Mouse (Mus musculus) inflammation-experienced regulatory T-cells (primary cell): ENCODE data around the gene Olfr69. TPM values are rescaled to one million over a fixed set of nuclear protein-coding genes. Genes with fewer than 3 reads are reported as not detected.

Experiments
- polyA plus RNA-seq, 2 experiments: library from polyadenylated mRNA; unstranded; fragments of 100-300 nt; shearing (Covaris generic); gene quantifications; one replicate each; pipeline ENCODE4 v1.2.1; 2017

Gene Olfr69
- not detected for polyA plus RNA-seq

DNA sequence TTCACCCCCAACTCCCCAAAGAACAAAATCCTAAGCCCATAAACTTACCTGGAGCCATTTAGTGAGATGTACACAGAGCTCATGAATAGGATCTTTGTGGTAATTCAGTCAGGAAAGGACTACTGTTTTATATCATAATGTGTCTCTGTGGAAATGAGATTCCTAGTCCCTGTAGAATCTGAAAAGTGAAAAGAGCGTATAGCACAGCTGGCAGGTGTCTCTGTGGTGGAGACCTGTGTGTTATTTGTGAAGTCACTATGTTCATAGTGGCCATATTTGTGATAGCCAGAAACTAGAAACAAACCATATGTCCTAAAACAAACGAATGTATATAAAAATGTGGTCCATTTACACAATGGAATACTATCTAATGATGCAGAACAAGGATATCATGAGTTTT, at the start of gene Olfr69:
Olfr69 (minus strand) TSS at position 101 of the 400 bp plus-strand sequence.

DNA sequence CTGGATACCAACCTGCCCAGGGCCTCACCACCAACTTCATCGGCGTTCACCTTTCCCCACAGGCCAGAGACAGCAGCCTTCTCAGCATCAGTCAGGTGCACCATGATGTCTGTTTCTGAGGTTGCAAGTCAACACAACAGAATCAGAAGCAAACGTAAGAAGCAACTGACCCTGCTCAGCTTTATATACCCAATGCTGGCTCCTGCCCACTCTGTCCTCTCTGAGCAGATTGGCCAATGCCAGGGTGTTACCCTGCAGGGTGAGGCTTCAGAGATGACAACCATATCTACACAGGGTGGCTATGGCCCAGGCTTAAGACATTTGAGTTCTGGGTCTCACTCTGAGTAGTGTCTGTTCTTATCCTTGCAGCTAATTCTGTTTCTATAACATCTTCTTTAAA, 42.4 kb upstream of the Olfr69 start, which contains the start of gene Hbb-bt:
Hbb-bt (minus strand) TSS at position 231 of the 400 bp plus-strand sequence.

GRCm38 (mm10) chr7:103791721-103792120, 20.3 kb upstream of the Olfr69 start, which contains the start of gene Olfr67:
Gene Olfr67, minus strand, starts transcription at chr7:103791821.

DNA sequence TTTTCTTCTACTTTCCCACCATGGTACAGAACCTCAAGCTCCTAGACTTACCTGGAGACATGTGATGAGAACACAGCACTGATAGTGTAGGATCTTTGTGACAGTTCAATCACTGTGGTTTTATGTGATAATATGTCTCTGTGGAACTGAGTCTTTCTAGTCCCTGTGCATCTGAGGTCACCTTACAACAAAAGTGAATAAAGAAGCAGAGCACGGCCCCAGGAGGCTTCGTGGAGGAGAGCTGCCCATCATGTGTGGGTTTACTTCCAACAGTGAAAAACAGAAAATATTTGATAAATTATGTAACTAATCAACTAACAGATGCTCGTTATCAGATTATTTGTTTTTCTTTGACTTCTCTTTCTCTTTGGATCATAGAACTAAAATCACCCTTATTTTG, 8.2 kb upstream of the Olfr69 start, which contains the start of gene Olfr68:
Olfr68 (minus strand) TSS at position 101 of the 400 bp plus-strand sequence.

DNA sequence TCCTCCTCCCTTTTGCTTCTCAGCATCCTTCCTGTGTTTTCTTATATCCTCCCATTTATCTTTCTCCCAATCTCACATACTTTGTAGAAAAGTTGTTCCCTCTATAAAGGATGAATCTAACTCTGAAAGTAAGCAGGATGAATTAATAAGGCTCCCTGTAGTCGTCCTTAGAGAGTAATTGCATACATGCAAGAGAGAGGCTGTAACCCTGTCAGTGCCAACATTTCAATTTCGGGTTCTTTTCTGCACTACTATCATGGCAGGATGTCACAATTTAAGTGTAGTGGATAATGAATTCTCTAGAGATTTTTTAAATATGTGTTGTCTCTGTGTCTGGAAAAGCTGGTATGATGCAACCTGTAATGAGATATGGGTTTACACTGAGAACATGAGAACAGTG, 14.2 kb downstream of the Olfr69 start, which contains the start of gene Olfr630:
Olfr630 (minus strand) TSS at position 101 of the 400 bp plus-strand sequence.

GRCm38 (mm10) chr7:103744843-103745242, 26.6 kb downstream of the Olfr69 start, which contains the start of gene Olfr629:
Gene Olfr629, minus strand, starts transcription at chr7:103744943.

DNA sequence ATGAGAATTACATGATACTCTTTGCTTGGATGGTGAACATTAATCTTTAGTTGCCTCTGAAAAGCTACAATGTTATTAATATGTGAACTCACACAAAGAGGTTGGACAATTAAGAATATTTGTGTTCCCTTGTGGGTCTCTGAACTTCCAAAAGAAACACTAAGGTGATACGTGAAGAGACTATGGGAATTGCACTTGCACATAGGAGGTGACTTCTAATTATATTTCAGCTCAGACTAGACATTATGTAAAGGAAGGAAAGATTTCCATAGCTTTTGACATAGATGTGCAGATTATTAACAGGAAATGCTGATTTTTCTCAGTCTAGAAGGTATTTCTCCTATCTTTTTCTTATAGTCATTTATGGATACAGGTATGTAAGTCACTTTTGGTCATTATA, 41.3 kb downstream of the Olfr69 start, which contains the start of gene Olfr628:
Olfr628 (plus strand) TSS at position 301 of the 400 bp plus-strand sequence.

Other genes with a start within 250 kb of the Olfr69 start
- gene Olfr612, start 228.9 kb downstream of the Olfr69 start, polyA plus RNA-seq, result not detected
- not detected for gene Olfr613, start 223.5 kb downstream of the Olfr69 start, polyA plus RNA-seq
- not detected for gene Olfr615, start 215.5 kb downstream of the Olfr69 start, polyA plus RNA-seq
- gene Olfr616, start 202.5 kb downstream of the Olfr69 start, polyA plus RNA-seq, result not detected
- not detected for gene Olfr617, start 198.5 kb downstream of the Olfr69 start, polyA plus RNA-seq
- gene Olfr618, start 181.5 kb downstream of the Olfr69 start, polyA plus RNA-seq, result not detected
- gene Olfr619, start 171.0 kb downstream of the Olfr69 start, polyA plus RNA-seq, result under 1 TPM in 1 of 2 experiments, not detected in 1; 0.11 TPM
- under 1 TPM; 0.24 to 0.61 TPM for gene Olfr620, start 159.1 kb downstream of the Olfr69 start, polyA plus RNA-seq
- not detected for gene Olfr622, start 128.9 kb downstream of the Olfr69 start, polyA plus RNA-seq
- gene Olfr623, start 107.9 kb downstream of the Olfr69 start, polyA plus RNA-seq, result not detected
- gene Olfr624, start 100.4 kb downstream of the Olfr69 start, polyA plus RNA-seq, result under 1 TPM; 0.05 to 0.10 TPM
- gene Olfr625-ps1, start 88.9 kb downstream of the Olfr69 start, polyA plus RNA-seq, result not detected
- gene Olfr243, start 56.9 kb downstream of the Olfr69 start, polyA plus RNA-seq, result not detected
- gene Olfr628, start 41.2 kb downstream of the Olfr69 start, polyA plus RNA-seq, result not detected
- not detected for gene Olfr629, start 26.7 kb downstream of the Olfr69 start, polyA plus RNA-seq
- gene Olfr630, start 14.3 kb downstream of the Olfr69 start, polyA plus RNA-seq, result not detected
- not detected for gene Olfr68, start 8.1 kb upstream of the Olfr69 start, polyA plus RNA-seq
- not detected for gene Olfr67, start 20.2 kb upstream of the Olfr69 start, polyA plus RNA-seq
- 10 to 100 TPM in 1 of 2 experiments, under 1 TPM in 1; 0.96 to 10.7 TPM for gene Hbb-bt, start 42.4 kb upstream of the Olfr69 start, polyA plus RNA-seq
- 10 to 100 TPM; 11.6 to 54.5 TPM for gene Hbb-bs, start 56.5 kb upstream of the Olfr69 start, polyA plus RNA-seq
- 1 to 10 TPM in 1 of 2 experiments, under 1 TPM in 1; 0.29 to 2.1 TPM for gene Hbb-bh2, start 68.9 kb upstream of the Olfr69 start, polyA plus RNA-seq
- 1 to 10 TPM; 1.6 to 7.8 TPM for gene Hbb-bh1, start 71.6 kb upstream of the Olfr69 start, polyA plus RNA-seq
- gene Hbb-y, start 81.6 kb upstream of the Olfr69 start, polyA plus RNA-seq, result under 1 TPM in 1 of 2 experiments, not detected in 1; 0.77 TPM
- gene Olfr66, start 114.7 kb upstream of the Olfr69 start, polyA plus RNA-seq, result not detected
- under 1 TPM; 0.05 to 0.42 TPM for gene Olfr64, start 122.9 kb upstream of the Olfr69 start, polyA plus RNA-seq
- gene Olfr65, start 131.9 kb upstream of the Olfr69 start, polyA plus RNA-seq, result not detected
- not detected for gene Olfr631, start 157.2 kb upstream of the Olfr69 start, polyA plus RNA-seq
- gene Olfr632, start 162.8 kb upstream of the Olfr69 start, polyA plus RNA-seq, result not detected
- not detected for gene Olfr633, start 172.8 kb upstream of the Olfr69 start, polyA plus RNA-seq
- under 1 TPM; 0.06 to 0.16 TPM for gene Olfr635, start 199.6 kb upstream of the Olfr69 start, polyA plus RNA-seq
- gene Olfr638, start 227.2 kb upstream of the Olfr69 start, polyA plus RNA-seq, result not detected
- gene Olfr639, start 245.7 kb upstream of the Olfr69 start, polyA plus RNA-seq, result under 1 TPM; 0.04 to 0.12 TPM